Mouse (Mus musculus) lung, postnatal 36 days (tissue): ENCODE results near the gene Brf1.

Source experiments
- DNase-seq: peaks from one replicate; pipeline ENCODE4 v3.0.0; 2022; ENCODE audit warnings: mixed read lengths

The Brf1 gene

GRCm38 (mm10) chr12:113000294-113001132, at the start of gene Brf1:
Gene Brf1, minus strand, starts transcription at chr12:113000704.
- peak; percentile 98 for DNase-seq

DNA sequence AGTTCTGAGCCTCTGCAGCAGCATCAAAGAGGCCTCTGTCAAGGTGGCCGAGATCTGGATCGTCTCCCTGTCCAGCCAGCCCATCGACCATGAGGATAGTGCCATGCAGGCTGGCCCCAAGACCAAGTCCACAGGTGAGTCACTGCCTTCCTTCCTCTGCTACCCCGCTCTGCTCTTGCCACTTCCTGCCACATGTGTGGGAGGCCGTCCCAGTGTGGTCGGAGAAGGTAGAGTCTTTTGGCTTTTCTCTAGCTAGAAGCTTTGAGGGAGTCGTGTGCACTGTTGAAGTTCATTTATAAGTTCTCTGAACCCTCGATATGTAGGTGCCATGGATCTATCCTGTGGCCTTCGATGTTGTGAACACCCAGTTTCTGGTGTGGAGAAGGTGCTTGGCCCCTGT, 49.3 kb upstream of the Brf1 start:
- DNase-seq: no peak

GRCm38 (mm10) chr12:113048103-113048502, 47.6 kb upstream of the Brf1 start:
- DNase-seq: no peak

DNA sequence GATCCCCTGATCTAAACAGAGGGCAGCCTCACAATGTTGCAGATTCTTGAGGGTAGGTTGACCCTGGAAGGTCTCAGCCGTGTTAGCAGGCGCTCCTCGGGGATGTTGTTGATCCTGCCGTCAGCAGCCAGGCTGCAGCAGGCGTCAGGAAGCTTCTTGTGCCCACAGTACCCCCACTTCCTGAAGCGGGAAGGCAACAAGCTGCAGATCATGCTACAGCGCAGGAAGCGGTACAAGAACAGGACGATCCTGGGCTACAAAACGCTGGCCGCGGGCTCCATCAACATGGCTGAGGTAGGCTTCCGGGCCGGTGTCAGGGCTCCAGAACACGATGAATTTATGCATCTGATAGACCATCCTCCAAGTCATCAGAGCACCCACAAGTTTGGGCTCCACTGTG, 46.4 kb upstream of the Brf1 start:
- no peak for DNase-seq

DNA sequence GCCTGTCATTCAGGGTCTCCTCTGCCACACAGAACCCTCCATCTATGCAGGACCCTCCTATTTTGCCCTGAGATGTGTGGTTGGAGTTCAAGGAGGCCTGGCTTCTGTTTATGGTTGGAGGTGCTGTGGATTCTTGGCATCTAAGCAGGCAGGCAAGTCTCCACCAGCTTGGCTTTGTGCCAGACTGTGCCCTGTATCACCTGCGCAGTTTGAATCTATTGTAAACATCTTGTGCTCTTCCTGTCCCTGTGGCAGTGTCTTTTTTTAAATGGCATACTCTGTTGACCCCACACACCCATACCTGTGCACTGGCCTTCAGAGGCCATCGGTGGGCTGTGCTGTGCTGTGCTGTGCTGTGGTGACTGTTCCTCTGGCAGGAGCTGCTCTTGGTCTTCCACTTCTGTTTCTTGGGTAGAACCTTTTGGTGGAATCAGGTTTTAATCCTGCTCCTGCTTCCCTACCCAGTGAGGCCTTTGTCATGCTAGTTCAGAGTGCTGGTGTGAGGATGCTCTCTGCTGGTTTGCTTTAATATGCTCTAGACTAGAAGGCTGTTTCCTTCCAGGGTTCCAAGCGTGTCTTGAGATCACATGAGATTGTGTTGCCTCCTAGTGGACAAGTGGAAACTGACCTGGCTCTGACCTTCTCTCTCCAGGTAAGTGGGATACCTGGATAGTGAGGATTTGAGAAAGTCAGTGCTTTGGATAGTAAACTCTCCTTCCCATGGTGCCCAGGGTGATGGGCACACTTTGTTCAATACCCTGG, 44.6 kb upstream of the Brf1 start:
- DNase-seq: peak; percentile 82

- no peak for DNase-seq
Measured at GRCm38 (mm10) chr12:113042543-113042942, 42.0 kb upstream of the Brf1 start.

DNA sequence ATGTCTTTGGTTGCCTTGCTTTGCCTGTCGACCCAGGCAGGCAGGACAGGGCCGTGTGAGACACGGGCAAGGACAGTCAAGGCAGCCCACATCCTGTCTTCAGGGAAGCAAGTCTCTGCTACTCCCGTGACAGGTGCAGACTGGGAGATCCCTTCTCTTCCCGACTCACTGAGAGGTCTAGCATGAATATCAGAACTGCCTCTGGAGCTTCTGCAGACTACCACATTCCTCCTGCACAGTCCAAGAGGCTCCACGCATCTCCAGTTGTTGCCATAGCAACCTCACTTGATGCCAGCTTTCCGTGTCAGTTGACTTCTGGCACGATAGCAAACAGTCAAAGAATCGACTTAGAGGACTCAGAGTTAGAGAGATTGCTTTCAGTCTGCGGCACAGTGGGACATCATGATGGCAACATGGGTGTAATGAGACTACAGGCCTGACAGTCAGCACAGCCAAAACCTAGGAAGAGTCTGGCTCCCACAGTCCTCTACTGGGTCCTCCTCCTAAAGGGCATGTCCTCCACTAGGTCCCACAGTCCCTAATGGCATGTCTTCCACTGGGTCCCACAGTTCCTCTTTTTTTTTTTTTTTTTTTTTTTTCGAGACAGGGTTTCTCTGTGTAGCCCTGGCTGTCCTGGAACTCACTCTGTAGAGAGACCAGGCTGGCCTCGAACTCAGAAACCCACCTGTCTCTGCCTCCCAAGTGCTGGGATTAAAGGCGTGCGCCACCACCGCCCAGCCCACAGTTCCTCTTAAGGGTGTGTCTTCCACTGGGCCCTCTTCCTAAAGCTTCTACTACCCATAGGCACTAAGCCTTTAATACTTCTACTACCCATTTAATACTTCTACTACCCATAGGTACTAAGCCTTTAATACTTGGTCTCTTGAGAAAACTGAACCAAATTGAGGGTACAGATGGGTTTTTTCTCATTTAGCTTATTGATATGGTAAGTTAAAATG, 41.3 kb upstream of the Brf1 start:
- peak; percentile 50 for DNase-seq

GRCm38 (mm10) chr12:113038414-113038813, 37.9 kb upstream of the Brf1 start:
- DNase-seq: no peak

DNA sequence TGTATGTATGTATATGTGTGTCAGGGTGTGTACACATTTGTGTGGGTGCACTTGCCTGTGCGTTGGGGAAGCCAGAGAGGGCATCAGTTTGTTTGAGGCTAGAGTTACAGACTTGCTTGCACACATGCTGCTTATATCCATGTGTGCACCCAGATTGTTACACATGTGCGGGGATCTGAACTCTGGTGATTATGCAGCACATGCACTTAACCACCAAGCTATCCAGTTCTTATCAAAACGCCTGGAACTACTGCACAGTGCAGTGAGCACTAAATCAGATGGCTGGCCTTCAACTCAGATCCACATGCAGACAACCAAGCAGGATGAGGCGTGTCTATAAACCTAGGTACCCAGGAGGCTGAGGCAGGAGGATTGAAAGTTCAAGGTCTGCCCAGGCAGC, 36.5 kb upstream of the Brf1 start:
- no peak for DNase-seq

- no peak for DNase-seq
Measured at GRCm38 (mm10) chr12:113035093-113035492, 34.6 kb upstream of the Brf1 start.

DNA sequence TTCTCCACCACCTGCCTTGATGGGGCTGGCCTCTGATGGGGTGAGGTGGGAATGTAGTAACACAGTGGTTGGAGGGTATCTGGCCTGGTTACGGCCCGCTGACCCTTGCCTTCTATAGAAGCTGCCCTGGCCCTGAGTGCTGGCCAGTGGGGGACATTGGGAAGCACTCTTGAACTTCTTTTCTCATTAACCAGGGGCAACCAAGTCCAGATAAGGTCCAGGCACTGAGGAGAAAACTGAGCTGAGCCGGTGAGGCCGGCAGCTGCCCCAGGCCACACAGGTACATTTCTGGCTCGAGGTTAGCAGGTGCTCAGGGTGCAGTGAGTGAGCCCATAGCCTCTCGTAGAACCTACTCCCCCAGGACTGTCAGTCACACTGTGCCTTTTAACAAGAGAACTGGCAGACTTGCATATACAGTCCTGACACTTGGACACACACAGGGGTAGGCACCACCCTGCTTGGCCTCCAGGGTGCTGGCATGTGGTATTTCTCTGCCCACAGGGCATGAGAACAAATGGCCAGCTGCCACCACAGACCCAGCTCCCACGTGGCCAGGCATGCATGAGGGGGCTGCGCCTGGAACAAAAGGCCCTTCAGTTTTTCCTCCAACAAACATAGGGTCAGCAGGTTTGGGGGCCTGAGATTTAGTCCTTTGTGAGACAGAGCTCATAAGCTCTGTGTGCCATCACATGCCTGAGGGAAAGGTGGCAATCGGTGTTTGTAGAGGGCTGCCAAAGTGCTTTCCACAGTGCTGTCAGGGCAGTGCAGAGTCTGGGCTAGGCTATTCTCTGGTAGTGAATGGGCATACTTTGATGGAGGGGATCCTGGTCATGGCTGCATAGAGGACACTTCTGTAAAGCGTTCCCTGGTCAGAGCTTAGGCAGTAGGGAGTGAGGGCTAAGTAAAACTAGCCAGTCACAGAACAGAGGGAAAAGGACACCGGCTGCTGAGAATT, 32.1 kb upstream of the Brf1 start:
- no peak for DNase-seq

GRCm38 (mm10) chr12:113031441-113031840, 30.9 kb upstream of the Brf1 start:
- no peak for DNase-seq

GRCm38 (mm10) chr12:113030993-113031392, 30.5 kb upstream of the Brf1 start:
- DNase-seq: no peak

GRCm38 (mm10) chr12:113030046-113030445, 29.5 kb upstream of the Brf1 start:
- DNase-seq: no peak

DNA sequence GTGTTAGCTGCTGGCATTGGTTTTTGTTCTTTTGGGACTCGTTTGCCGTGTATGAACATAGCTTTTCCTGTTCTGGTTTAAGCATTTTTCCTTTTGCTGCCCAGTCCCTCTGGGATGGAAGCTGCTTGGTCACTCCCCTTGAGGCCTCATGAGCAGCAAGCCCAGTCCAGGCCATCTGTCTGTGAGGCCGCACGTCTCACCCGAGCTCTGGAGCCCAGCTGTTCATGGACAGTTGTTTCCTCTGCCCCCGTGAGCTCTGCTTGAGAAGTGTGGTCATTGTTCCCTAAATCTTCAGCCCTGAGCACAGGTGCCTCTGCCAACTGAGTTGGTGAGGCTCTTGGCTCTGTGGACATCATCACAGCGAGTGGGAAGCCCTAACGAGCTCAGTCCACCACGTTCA, 28.4 kb upstream of the Brf1 start:
- no peak for DNase-seq

- DNase-seq: no peak
Measured at GRCm38 (mm10) chr12:113028067-113028466, 27.6 kb upstream of the Brf1 start.

GRCm38 (mm10) chr12:113027495-113027894, 27.0 kb upstream of the Brf1 start:
- DNase-seq: no peak

GRCm38 (mm10) chr12:113026557-113026956, 26.1 kb upstream of the Brf1 start:
- no peak for DNase-seq

GRCm38 (mm10) chr12:113023082-113023481, 22.6 kb upstream of the Brf1 start:
- DNase-seq: peak; percentile 56

GRCm38 (mm10) chr12:113021488-113021887, 21.0 kb upstream of the Brf1 start:
- DNase-seq: no peak

- DNase-seq: no peak
Measured at GRCm38 (mm10) chr12:113018763-113019162, 18.3 kb upstream of the Brf1 start.
